Mouse (Mus musculus): Measurements from ENCODE around the gene Mapk10.
"Not testable (repeated sequence)": the region's sequence is repeated elsewhere in the genome, so short reads cannot be mapped to it uniquely, and the experiment has no call there.

Gene Mapk10

DNA sequence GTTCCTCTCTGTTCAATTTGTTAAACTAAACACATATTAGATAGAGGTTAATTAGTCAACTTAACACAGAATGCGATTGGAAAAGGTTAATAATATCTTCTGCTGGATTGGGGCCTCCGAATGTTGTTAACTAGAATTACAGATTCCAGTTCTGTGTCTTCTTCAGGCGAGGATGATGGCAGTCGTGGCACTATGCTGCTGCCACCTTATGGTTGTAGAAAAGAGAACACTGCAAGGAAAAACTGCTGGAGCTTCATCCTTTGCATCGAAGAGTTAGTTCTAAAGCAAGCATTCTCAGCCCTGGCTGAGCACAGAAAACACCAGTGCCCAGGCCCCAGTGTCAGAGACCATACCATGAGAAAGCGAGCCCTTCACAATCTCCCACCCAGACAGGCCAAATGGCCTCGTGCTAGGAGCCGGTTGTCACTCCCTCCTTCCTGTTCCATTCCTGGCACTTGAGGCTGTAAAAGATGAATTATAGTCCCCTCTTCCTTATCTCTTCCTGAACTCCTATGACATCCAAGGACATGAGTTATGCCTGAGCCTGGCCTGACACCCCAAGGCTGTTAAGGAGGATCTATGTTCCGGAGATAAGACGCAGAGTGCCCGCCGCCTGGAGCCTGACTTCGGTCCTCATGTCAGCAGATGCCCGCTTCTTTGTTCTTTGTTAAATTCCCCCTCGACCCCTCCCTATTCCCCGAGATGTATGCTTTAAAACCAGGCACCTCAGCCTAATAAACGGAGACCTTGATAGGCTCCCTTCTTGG is 267.1 kb downstream of the Mapk10 start:
- DNase-seq, result not testable (repeated sequence)

DNA sequence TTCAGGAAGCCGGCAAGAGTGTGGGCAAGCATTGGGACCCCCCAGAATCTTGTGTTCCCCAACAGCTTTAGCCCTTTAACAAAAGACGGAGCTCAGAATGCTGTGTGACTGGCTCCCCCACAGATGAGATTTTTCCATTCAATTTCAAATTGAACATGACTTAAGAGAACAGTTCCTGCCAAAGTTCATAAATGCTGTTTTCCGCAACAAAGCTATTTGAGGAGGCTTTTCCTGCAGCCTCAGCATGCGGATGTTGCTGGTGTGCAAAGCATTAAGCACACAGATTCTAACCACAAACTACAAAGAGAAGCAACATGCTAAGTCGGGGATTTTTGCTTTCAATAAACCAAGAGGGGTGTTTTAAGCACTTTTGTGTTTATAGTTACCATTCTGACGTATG is 281.0 kb downstream of the Mapk10 start:
- DNase-seq, result no peak

DNA sequence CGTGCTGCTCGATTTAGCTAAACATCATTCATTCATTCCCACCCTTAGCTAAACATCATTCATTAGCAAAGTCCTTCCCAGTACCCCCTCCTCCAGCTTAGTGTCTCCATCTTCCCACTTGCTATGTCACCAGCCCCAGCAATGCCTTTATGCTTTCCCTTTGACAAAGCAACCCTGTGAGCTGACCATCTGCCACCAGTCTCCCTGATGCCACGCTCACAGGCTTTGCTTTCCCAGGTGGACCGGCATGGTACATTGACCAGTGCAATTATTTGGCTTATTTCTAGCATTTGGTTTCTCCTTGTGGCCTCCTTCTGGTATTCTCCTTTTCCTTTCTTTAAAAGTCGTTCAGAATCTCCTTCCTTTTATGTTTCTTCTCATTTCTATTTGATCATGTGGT is 284.3 kb downstream of the Mapk10 start:
- no peak for DNase-seq

DNA sequence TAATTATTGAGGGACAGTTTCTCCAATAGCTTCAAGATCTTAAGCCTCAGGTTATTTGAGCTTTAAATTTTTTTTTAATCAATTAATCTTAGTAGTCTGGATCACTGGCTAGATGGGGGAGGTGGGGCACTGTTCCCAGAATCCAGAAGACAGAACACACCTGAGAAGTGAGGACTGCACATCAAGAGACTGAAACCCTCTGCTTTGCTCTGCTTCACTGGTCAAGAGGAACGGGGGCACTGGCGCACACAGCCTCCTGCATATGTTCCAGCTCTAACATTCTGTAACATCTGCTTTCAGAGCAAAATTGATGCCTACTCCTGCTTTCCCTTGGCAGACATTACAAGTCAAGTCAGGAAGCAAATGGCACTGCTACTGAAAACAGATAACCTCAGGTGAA is 290.9 kb downstream of the Mapk10 start:
- DNase-seq, result no peak

DNA sequence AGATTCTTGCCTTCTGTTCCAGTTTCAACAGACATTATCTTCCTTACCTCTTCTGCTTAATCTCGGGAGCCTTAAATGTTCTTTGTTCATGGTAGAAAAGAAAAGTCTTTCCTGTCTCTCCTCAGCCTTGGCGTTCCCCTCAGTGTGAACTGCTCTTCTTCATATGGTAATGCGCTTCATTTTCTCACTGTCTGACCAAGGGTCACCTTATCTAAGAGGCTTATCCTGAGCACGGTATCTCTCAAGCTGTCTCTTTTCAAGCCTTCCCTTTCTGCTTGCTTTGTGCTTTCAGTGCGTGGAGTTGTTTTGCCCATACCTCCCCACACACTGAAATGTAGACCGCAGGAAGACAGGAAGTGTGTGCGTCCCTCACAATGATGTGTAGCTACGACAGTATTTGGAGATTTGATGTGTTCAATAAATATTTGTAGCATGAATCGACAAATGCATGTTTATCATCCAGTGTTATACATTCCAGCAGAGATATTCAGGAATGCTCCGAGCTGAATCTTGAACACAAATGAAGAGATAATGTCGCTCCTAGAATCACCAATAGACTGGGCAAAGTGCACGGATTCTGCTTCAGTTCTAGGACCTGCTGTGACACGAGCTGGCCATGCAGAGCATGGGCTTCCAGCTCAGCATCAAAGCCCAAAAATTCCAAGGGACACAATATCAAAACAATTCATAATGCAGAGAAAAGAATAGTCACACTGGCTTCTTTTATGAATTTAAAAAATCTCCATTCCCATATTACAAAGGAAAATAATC is 305.5 kb downstream of the Mapk10 start:
- DNase-seq, result no peak

DNA sequence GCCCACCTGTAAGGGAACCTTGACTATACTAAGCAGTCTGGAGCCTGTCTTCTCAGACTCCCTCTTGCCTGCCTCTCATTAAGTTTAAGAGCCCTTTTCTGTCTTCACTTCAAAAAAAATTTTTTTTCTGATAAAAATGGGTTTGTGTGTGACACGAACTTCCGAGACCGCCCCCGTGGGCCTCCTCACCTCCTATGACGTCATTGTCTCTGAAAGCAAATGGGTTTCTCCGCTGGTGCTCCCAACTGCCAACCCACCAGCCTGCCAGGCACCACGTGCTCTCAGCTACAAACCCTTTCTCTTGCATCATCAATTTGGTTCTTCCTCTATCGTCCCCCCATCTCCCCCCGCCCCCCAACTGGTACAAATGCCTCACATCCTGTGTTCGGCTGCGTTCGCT is 307.1 kb downstream of the Mapk10 start:
- DNase-seq, result no peak

DNA sequence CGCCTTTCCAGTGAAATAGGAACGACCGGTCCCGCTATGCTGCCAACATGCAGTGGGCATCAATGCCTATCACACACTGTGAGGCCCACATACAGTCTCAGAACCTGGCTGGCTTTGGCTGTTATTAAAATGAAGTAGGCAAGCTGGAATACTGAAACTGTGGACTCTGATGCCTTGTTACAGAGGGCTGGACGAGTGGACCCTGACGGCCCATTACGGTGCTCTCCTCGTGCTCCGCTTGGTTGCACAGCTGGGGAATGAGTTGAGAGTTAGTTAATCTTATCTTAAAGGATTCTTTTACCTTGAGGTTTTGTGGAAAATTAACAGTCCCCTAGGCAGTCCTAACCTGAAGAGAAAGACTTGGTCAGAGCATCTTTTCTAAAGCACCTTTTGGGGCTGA is 307.6 kb downstream of the Mapk10 start:
- DNase-seq, result no peak

DNA sequence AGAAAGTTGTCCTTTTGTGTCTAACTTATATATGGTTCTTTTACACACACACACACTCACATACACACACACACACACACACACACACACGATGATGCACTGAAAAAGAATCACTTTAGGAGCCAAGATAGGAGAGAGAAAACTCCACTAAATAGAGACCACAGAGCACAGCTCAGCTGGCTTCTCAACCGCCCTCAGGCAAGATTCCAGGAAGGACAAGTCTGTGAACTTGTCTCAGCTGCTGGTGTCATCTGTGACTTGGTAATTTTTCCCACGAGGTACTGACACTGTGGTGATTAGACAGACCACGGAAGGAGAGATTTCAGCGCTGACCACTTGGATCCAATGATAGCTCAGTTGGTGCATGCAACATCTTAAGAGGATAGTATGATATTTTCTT is 310.0 kb downstream of the Mapk10 start:
- no peak for DNase-seq

DNA sequence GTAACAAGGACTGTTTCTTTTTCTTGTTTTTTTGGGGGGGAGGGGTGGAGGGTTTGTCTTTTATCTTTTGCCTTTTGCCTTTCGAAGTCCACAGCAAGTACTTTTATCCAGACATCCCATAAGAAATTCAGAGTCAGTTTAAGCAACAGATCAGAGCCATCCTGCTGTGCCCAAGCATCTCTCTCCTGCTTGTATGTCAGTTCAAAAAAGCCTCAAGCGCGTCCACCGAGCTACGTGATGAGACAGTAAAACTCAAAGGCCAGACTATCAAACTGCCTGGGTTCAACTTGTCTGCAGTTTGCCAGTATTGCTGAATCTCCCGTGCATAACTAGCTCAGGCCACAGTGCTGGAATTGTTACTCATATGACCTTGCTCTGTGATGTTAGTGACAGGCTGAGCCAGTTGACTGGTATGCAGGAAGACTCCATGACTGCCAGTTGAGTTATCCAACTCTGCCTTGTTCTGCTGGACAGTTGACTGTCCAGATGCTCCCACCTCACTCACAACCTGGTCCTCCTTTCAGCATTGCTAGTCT is 311.4 kb downstream of the Mapk10 start:
- no peak for DNase-seq

DNA sequence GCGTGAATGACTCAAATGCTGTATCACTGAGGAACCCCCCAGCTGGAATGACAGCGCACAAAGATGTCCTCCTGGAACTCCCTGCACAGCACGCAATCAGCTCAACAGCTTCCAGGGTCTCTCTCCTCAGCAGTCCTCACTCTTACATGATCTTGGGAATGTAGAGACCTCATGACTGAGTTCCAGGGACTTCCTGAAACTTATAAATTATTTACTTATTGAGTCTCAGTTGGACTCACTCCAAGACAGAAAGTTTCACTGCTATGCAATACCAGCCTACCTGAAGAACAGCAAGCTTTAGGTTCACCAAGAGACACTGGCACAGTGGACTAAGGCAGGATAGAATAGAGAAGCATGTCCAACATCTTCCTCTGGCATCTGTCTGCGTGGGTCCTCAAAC is 312.8 kb downstream of the Mapk10 start:
- no peak for DNase-seq

DNA sequence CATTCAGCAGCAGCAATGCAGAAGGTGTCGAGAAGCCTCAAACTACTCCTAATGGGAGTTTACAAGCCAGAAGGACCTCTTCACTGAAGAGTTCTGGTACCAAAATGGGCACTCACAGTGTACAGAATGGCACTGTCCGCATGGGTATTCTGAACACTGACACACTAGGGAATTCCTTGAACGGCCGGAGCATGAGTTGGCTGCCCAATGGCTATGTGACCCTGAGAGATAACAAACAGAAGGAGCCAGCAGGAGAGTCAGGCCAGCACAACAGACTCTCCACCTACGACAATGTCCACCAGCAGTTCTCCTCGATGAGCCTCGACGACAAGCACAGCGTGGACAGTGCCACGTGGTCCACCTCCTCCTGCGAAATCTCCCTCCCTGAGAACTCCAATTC is 318.9 kb downstream of the Mapk10 start:
- no peak for DNase-seq

DNA sequence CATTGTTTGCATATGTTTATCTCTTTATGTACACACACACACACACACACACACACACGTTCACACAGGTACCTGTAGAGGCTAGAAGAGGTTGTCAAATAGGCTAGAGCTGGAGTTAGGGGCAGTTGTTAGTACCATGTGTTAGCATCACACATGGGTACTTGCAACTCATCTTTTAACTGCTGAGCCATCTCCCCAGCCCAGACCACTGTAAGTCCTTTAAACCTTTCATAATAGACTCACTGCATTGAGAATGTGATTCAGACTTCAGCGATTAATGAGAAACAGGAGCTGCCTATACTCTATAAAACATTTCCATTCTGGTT is 322.0 kb downstream of the Mapk10 start:
- no peak for DNase-seq

DNA sequence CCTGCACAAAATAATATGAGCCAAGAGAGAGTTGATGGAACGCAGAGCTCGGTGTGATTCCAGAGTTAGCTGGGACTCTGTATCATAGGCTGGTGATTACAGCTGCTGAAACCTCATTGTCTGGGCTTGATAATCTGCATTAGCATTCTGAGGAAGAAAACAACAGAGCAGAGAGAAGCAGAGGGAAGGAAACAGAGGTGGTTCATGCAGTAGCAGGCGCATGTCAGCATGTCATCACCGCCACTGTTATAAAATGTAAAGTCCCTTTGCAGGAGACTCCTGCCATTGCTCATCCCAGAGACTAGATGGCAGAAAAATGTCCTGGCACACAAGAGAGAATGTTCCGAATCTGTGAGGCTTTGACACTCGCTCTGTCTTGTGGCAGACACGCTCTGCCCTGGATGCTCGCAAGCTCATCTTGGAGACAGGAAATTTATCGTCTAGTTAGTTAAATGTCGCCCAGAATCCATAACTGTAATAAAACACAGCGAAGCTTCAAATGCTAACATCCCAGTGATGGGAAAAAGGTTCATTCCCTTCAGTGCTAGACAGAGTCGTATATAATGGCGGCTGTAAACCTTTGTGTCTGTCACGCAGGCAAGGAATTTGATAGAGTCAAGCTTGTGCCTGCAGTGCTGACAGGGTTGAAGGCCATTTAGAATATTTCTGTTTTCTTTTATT is 322.5 kb downstream of the Mapk10 start:
- DNase-seq, result no peak

DNA sequence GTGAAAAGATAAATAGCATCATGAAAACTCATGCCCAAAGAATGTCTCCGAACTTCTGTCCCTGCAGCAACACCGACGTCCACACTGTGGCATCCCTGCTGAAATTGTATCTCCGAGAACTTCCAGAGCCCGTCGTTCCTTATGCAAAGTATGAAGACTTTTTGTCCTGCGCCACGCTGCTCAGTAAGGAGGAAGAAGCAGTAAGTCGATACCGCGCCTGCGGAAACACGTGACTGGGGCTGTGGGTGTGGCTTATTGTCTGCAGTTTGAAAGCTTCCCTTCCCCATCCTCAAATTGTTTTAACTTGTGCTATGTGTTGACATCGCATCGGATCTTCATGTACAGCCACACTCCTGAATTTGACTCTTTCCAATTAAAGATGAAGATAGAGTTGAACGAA is 335.5 kb downstream of the Mapk10 start:
- no peak for DNase-seq

DNA sequence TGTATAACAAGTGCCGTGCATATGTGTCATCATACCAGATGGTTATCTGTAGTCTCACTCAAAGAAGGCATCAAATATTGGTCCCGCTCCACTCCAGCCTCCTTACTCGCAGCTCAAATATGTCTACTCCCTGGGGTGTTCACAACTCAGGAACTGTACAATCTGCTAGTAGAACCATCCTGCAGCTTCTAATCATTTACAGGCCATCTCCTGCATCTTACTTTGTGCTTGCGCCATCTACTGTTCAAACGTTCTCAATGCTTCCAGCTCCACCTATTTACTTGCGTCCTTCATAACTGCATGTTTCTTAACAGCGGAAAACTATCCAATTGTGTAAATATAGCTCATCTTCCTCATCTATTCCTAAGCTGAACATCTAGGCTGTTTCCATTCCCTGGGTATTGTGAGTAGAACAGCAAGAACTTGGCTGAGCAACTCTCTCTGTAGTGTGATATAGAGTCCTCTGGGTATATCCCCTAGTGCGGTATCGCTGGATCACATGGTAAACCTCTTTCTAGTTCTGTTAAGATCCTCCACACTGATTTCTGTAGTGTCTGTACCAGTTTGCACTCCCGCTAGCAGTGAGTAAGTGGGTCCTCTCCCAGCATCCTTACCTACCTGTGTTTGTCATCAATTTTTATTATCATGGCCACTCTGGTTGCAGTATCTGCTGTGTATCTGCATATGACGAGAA is 336.4 kb downstream of the Mapk10 start:
- DNase-seq, result peak; percentile 22

DNA sequence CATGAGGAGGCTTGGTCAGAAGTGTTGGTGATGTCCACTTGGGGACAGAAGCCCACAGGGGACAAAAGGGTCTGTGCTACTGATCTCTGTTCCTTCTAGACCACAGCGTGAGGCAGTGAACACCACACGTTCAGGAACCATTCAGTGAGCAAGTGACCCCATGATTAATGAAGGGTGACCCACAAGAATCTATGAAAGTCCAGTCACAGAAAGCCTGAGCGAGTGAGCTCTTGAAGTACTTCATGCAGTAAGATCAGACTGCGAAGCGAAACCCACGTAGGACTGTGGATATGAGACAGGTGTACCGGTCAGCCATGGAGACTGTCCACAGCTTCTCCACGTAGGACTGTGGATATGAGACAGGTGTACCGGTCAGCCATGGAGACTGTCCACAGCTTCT is 338.1 kb downstream of the Mapk10 start:
- not testable (repeated sequence) for DNase-seq

DNA sequence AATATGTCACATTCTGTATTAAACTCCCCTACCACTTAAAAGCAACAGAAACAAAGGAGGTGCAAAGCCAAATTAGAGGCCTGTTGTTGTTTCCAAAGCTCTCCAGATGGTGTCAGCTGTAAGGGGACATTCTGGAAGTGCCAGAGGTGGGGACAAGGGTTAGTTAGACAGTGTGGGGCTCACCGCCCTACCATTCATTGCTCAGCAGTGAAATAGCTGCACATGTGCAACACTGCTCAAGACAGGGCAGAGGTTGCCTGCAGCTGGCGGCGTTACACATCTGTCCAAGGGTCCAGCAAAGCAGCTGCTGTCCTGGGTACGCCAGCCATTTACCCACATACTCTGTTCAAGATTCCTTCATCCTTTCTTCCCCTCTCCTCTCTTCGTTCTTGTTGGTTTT is 342.9 kb downstream of the Mapk10 start:
- DNase-seq, result no peak

DNA sequence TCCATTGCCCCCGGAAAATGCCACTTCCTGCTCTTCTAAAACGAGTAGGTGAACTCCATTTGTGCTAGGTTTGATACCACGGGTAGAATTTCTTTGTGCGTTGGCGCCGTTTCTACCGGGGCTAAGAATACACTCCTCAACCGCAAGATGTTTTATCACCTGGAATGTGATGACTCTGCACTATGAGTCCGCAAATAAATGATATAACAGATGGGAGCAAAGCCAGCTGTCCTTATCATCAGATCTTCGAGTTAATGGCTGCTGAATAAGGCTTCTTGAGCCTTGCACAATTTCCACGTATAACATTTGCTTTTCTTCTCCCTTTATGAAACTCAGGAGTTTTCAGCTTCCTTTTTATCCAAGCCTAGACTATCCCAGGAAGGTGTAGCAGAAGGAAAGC is 351.4 kb downstream of the Mapk10 start:
- no peak for DNase-seq

DNA sequence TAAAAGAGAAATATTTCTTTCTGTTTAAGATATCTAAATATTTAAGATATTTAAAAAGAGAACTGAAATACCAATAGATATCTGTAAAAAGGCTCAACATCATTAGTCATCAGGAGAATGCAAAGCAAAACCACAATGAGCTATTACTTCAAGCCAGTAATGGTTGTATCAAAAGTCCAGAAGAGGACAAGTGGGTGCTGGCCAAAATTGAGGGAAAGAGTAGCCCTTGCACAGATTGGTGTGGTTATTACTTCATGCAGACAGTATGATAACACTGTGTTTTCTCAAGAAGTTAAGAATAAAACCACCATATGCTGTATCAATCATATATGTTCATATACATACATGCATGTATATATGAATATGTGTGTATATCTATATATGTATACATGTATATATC is 353.1 kb downstream of the Mapk10 start:
- no peak for DNase-seq

Data from right cerebral cortex, postnatal 25 days (tissue).